Mouse (Mus musculus) erythroid progenitor cell, adult 5-6 weeks (primary cell): ENCODE data around the gene Nfatc2. TPM values are rescaled to one million over a fixed set of nuclear protein-coding genes. Genes with fewer than 3 reads are reported as not detected.

Source experiments
- ATAC-seq: replicated peaks from 2 replicates; pipeline ENCODE4 v1.8.0; 2016; ENCODE audit warnings: moderate number of reproducible peaks, mild to moderate bottlenecking, moderate TSS enrichment, inconsistent platforms; ENCODE audit not compliant: poor library complexity, low FRiP score, severe bottlenecking
- total RNA-seq, 2 experiments: library from RNA; stranded (forward) in 1 of 2; stranded (reverse) in 1 of 2; fragments of 150-400 nt in 1 of 2; fragments of 186-747, 209-891 nt in 1 of 2; gene quantifications; 2 replicates each; pipeline versions ENCODE4 v1.2.3 to v1.2.4; 2015 to 2017; ENCODE audit warnings: low replicate concordance in 2 of 2

Gene Nfatc2
- total RNA-seq, 2 experiments from 2014 or later, result 0.61 to 3.8 TPM

DNA sequence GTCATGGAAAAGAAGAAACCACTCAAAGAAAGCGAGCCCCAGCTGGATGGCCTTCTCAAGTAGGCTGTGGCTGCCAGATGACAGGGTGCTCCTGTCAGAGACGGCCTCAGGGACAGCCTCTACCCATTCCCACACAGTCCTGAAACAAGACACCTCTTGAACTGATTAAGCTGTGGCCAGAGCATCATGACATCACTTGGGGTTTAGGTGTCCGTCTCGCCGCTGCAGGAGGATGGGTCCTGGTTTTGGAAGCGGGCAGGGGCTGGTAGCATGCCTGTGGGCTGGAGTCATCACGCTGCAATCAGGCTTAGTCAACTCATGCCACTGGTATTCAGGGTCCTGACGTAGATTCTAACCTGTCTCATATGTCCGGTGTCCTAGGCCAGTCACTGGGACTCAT is 142.9 kb downstream of the Nfatc2 start:
- ATAC-seq, result no peak

DNA sequence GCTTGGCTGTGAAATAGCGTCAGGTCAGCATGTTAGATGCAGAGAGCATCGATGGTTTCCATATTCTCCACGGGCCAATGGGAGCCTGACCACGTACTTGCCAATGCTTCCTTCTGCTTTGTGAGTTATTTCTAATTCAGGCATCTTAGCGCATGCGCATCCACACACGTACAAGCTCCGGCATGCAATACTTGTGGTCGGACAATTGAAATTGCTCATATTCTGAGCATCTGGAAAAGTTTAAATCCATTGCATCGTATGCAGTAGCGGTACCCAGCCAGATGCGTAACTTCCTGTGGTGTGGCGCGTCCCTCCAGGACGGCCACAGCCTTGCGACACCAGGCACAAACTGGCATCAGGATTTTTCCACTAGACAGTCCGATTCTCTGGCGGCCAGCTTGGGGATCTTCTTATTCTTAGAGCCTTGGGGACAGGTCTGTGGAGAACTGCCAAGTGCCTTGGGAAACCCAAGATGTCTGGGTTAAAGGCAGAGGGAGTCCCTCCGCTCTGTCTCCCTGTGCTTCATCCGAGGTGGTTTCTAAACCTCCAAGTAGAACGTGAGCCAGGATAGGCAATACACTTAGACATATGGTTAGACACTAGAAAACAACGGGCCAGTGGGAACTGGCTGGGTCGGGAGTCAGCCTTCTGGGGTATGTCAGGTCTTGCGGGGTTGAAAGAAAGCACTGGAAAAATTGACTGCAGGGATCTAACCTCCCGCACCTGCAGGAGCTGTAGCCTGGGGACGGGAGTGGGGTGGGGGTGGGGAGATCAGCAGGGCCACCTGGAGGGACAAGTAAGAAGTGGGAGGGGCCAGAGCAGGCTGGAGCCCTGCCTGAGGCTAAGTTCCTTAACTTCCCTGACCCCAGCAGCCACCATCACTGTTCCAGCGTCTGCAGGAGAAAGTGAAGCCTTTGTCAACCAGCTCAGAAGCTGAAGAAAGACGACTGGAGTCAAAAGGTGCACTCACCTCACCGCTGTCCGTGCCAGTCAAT is 149.4 kb downstream of the Nfatc2 start:
- ATAC-seq, result no peak

DNA sequence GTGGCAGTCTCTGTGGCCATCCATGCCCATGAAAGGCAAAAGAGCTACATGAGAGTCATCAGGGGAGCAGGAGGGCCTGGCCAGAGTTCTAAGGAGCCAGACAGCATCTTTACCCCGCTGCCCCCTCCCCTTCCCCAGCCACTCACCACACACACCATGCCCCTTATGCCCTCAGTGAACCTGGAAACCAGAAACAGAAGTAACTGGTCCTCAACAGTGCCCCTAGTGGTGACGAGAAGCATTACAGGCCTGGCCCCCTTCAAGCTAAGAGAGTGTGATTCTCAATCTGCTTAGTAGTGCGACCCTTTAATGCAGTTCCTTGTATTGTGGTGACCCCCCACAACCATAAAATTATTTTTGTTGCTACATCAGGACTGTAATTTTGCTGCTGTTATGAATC is 150.5 kb downstream of the Nfatc2 start:
- no peak for ATAC-seq

DNA sequence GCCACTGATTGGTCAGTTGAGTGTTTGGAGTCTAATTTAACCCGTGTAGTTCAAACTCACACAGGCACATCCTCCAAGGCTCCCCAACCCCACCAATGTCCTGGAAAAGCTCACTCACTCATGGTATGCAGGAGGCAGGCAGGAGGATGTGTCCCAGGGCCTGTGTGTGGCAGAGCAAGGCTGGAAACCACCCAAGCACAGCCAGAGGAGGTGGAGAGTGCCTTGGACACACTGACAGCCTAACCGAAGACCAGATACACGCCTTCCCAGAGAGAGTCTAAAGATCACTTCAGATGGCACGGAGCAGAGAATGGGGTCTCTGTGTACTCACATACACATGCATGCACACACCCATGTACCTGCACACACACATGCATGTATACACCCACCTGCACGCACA is 153.4 kb downstream of the Nfatc2 start:
- ATAC-seq, result no peak

DNA sequence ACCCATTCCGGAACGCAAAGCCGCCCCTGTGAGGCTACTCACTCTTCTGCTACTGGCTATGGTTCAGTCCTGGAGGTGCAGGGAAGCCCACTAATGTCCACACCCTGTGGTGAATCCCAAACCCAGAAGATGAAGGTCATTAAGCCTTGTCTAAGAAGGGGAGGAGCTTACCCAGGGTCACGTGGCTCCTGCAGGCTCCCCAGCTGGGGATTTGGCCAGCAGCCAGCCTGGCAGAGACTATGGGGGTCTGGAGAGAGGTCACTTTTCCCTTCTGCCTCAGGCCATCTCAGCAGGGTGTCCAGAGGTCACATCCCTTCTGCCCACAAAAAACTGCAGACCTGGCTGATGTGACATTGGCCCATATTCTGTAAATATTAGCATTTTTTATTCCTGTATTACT is 153.9 kb downstream of the Nfatc2 start:
- no peak for ATAC-seq

DNA sequence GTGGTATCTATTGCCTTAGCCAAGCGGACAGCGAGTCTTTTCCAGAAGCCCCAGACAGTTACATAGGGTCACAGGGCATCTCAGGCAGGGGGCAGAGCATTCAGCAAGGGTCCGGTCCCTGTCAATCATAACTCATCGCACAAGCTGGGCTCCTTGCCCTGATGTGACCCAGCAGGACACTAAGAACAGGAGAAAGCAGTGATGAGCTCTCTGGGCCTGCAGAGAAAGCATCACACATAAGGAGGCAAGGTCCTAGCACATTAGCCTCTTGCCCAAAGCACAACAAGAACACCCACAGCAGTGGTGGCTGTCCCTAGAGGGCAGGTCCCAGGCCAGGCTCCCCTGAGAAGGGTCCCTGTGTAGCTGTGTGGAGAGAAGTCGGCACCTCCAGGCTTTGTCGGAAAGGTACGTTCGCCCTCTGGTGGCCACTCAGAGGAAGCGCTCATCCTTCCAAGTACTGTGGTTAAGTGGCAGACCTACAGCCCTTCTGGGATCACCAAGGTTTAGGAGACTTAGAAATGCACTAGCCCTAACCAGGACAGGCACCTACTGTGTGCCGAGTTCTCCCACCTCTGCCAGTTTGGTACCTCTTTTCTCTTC is 156.1 kb downstream of the Nfatc2 start:
- 0 out of 2 replicates have a peak, but pooled peaks have one; percentile 46 for ATAC-seq

DNA sequence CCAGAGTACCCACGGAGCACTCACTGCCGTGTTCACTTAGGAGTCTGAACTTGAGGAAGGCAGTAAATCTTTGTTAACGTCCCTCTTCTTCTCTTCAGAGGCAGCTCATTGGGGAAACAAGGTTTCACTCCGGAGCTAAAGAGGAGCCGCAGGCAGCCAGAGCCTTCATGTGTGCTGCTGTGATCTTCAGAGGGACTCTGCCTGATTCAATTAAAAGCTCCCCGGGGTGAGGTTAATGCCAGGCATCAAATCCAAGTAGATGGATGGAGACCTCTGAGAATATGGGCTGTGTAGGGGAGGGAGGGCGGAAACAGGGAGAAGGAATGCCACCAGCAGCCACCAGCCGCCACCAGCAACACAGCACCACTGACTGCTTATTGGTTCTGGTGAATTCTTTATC is 157.3 kb downstream of the Nfatc2 start:
- ATAC-seq, result no peak

DNA sequence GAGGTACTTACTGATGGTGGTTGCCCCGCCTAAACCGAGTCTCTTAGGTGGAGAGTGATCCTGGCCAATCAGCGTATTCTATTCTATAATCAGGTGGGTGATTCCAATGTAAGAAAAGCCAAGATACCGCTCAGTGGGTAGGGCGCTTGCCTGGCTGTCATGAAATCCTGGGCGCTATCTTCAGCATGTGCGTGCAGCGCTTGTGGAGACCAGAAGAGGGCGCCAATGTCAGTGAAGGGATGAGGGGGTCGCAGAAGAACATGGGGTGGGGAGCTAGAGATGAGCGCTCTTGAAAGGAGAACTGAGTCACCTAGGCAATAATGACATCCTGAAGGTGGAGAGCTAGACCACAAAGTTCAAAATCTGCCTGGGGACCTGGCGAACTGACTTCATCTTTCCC is 160.0 kb downstream of the Nfatc2 start:
- ATAC-seq, result no peak

DNA sequence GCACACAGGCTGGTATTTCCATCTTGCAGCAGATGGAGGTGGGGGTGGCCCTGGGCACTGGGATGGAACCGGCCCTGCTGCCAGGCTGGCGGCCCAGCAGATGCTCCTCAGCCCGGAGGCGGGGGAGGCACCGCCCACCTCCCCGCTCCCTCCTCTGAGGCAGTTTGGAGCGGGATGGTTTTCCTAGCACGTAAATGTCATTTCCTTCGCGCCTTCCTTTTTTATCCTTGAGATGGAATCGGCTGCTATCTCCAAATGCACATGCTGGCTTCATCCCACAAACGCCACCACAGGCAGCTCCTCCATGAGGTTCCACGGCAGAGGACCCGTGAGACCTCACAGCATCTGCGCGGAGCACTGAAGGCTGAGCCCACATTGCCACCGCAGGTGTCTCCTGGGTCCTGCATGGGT is 160.5 kb downstream of the Nfatc2 start:
- no peak for ATAC-seq

DNA sequence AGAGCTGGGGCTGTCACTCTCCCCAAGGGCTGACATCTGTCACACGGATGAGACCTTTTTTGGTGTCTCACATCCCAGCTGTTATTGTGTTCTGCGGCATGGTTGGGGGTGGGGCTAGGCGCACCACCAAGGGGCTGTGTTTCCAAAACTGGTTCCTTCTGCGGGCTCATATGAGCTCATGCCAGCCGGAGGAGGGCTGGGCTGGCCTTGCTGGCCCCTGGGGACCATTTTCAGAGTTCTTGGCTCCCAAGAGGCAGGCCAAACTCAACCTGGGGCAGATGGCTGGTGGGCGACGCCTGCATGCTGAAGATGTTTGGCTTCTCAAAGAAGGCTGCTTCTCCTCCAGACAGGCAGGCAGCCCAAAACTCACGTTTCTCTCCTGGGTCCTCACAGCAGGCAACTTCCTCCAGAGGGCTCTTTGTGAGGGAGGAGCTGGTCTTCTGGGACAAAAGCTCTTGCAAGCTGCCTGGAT is 162.4 kb downstream of the Nfatc2 start:
- ATAC-seq, result no peak

DNA sequence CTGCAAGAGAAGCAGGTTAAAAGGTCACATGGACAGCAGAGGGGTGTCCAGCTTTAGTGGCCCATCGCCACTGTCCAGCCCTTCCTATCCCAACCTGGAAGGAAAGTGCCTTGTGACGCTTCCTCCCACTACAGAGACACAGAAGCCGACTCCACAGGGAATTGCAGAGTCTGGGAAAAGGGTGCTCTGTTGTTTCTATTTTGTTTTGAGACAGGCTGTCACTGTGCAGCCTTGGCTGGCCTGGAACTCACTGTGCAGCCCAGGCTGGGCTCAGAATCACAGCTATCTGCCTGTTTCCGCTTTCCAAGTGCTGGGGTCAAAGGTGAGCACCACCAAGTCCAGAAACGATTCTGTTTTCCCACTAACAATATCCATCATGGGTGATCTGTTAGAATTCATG is 167.3 kb downstream of the Nfatc2 start:
- no peak for ATAC-seq

DNA sequence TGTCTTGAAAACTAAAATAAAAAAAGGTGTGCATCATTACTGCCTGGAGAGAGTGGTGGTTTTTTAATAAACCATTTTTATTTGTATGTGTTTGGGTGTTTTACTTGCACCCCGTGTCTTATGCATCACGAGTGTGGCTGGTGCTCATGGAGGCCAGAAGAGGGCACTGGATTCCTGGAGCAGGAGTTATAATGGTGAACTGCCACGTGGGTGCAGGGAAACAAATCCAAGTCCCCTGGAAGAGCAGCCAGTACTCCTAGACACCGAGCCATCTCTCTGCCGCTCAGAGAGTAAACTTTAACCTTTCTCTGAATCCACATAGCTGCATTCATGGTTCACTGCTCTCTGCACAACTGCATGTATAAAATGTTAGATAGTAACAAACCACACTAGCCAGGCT is 168.1 kb downstream of the Nfatc2 start:
- no peak for ATAC-seq

DNA sequence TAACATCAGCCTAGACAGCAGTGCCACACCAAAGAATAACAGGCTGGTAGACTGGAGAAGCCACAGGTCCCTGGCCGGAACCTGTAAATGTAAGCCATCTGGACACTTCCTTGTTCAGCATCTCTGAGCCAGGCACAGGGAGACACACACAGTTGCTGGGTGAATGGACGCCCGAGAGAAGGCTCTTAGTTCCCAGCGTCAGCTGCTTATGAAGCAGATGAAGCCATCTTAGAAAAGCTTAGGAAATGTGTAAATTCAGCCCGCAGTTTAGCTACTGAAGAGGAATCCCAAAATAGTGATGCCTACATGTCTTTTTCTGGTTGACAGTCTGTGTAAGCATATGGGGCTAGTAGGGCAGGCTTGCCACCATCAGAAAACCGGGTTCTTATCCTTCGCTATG is 169.1 kb downstream of the Nfatc2 start:
- ATAC-seq, result no peak

DNA sequence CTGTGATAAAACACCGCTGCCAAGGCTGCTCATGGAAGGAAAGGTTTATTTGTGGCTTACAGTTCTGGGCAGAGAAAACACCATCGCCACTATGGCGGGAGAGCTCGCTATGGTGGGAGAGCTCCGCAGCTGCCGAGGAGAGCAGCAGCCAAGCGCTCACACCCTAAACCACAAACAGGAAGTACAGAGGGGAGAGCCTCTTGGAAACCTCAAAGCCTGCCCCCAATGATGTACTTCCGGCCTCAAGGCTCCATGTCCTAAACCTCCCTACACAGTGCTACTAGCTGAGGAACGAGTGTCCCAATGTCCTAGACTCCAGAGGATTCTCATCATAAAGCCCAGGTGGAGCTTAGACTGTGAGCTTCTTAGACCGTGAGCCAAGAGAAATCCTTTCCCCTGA is 171.9 kb downstream of the Nfatc2 start:
- ATAC-seq, result no peak

DNA sequence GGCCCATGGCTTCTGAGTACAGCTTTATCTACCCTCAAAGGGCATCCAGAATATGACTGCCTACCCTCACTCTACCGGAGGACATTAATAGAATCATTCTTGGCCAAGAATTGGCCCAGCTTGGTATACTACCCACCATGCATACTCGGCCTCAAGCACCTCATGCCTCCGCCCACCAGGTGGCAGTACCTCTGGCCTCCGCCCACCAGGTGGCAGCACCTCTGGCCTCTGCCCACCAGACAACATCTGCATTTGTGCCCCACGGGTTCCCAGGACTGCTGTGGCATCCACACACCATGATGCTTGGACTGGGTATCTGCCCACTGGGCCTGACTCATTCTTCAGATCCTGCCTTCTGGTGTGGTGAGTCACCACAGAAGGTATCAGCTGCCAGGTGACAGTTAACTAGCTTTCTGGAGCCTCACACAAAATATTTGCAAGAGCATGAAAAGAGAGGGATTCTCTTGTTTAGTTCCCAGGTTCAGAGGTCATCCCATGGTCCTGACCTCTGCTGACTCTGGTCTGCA is 173.0 kb downstream of the Nfatc2 start:
- ATAC-seq, result no peak

Other genes starting within 250 kb of the Nfatc2 start
- gene Atp9a, start 140.8 kb upstream of the Nfatc2 start, total RNA-seq (2015; ENCODE audit: low replicate concordance), result not detected in 2 replicates
- 0.13 TPM in 1 of 2 replicates, not detected in the other for gene Atp9a, start 140.8 kb upstream of the Nfatc2 start, total RNA-seq (2017; ENCODE audit: low replicate concordance)
- gene Sall4, start 166.3 kb upstream of the Nfatc2 start, total RNA-seq (2015; ENCODE audit: low replicate concordance), result not detected in 2 replicates
- gene Sall4, start 166.3 kb upstream of the Nfatc2 start, total RNA-seq (2017; ENCODE audit: low replicate concordance), result not detected in 2 replicates